Comparison of ENCODE assay signal across 23 mouse cellular contexts in genomic region chr2:31367186-31367585, GRCm38 (mm10). TPM values are rescaled to one million over a fixed set of nuclear protein-coding genes. Genes with fewer than 3 reads are reported as not detected.
DNase-seq lines count a peak whose midpoint lies in the region; ATAC-seq and TF ChIP-seq lines count a peak whose summit lies in the region.
"Had no signal": no experiment of that assay in that cellular context is flagged by ENCODE, and none has a peak within 500 bp of the region (broad histone marks: within the 10 kb centered on the region; RNA-seq: fewer than 3 reads in every experiment).

No protein-coding gene starts in this region.

- H3K9me3 ChIP-seq in embryonic facial prominence, embryonic 14.5 days (ENCODE audit: control insufficient read depth, low read length): no peaks in the 10 kb centered on the region
- peaks cover 3% of the 10 kb centered on the region for H3K9me3 ChIP-seq in embryonic facial prominence, embryonic 10.5 days
- no peaks in the 10 kb centered on the region for H3K9me3 ChIP-seq in lung, postnatal 0 days (ENCODE audit: low read length)
- H3K9me3 ChIP-seq: embryonic facial prominence, embryonic 13.5 days had no signal

- TF ChIP-seq CTCF in lung, postnatal 0 days (IDR thresholded peaks at IDR 0.05): no peak

- H3K4me2 ChIP-seq in embryonic facial prominence, embryonic 14.5 days (ENCODE audit: low read depth, low read length): no peak overlapping the region
- H3K4me2 ChIP-seq in lung, postnatal 0 days (replicated peaks; ENCODE audit: low read depth, low read length): no peak overlapping the region
- H3K4me2 ChIP-seq: embryonic facial prominence, embryonic 13.5 days; heart, embryonic 13.5 days; hindbrain, embryonic 12.5 days had no signal

- WGBS in embryonic facial prominence, embryonic 14.5 days: 54% methylated on average over 7 of the region's 7 CpGs
- 79% methylated on average over 7 of the region's 7 CpGs for WGBS in embryonic facial prominence, embryonic 10.5 days
- 54% methylated on average over 7 of the region's 7 CpGs for WGBS in lung, postnatal 0 days

- TF ChIP-seq EP300 in lung, postnatal 0 days (IDR thresholded peaks at IDR 0.05): no peak

- H3K27me3 ChIP-seq in embryonic facial prominence, embryonic 14.5 days (replicated peaks; ENCODE audit: control insufficient read depth, insufficient read depth, low read length): no peaks in the 10 kb centered on the region
- peaks cover 6% of the 10 kb centered on the region for H3K27me3 ChIP-seq in embryonic facial prominence, embryonic 10.5 days (replicated peaks; ENCODE audit: low read depth, poor library complexity, severe bottlenecking)
- H3K27me3 ChIP-seq in lung, postnatal 0 days (replicated peaks; ENCODE audit: insufficient read depth, low read length): no peaks in the 10 kb centered on the region
- H3K27me3 ChIP-seq: embryonic facial prominence, embryonic 13.5 days; hindbrain, embryonic 12.5 days had no signal

- H3K9ac ChIP-seq in embryonic facial prominence, embryonic 14.5 days (ENCODE audit: low read depth, low read length): no peak overlapping the region
- H3K9ac ChIP-seq in lung, postnatal 0 days (replicated peaks; ENCODE audit: low read depth): no peak overlapping the region
- H3K9ac ChIP-seq: embryonic facial prominence, embryonic 13.5 days; heart, embryonic 13.5 days; hindbrain, embryonic 12.5 days had no signal

- no peak overlapping the region for H3K4me3 ChIP-seq in embryonic facial prominence, embryonic 14.5 days (ENCODE audit: low read depth, low read length)
- no peak overlapping the region for H3K4me3 ChIP-seq in embryonic facial prominence, embryonic 10.5 days
- H3K4me3 ChIP-seq in lung, postnatal 0 days (ENCODE audit: low read depth, low read length): no peak overlapping the region
- H3K4me3 ChIP-seq: embryonic facial prominence, embryonic 13.5 days; heart, embryonic 13.5 days; hindbrain, embryonic 12.5 days had no signal

- H3K36me3 ChIP-seq in embryonic facial prominence, embryonic 14.5 days (ENCODE audit: control insufficient read depth, insufficient read depth, low read length): no peaks in the 10 kb centered on the region
- no peaks in the 10 kb centered on the region for H3K36me3 ChIP-seq in embryonic facial prominence, embryonic 10.5 days (replicated peaks)
- no peaks in the 10 kb centered on the region for H3K36me3 ChIP-seq in lung, postnatal 0 days (ENCODE audit: insufficient read depth, low read length)
- H3K36me3 ChIP-seq: embryonic facial prominence, embryonic 13.5 days; G1E; heart, embryonic 13.5 days; hindbrain, embryonic 12.5 days had no signal

- no peaks in the 10 kb centered on the region for H3K4me1 ChIP-seq in embryonic facial prominence, embryonic 14.5 days (ENCODE audit: control insufficient read depth, insufficient read depth, low read length)
- H3K4me1 ChIP-seq in embryonic facial prominence, embryonic 10.5 days: no peaks in the 10 kb centered on the region
- no peaks in the 10 kb centered on the region for H3K4me1 ChIP-seq in lung, postnatal 0 days (ENCODE audit: insufficient read depth, low read depth, low read length)
- H3K4me1 ChIP-seq: embryonic facial prominence, embryonic 13.5 days; hindbrain, embryonic 12.5 days had no signal

- no peak overlapping the region for H3K27ac ChIP-seq in embryonic facial prominence, embryonic 14.5 days (replicated peaks; ENCODE audit: low read depth, low read length)
- H3K27ac ChIP-seq in embryonic facial prominence, embryonic 10.5 days (replicated peaks): no peak overlapping the region
- no peak overlapping the region for H3K27ac ChIP-seq in lung, postnatal 0 days (ENCODE audit: low read length)
- H3K27ac ChIP-seq: embryonic facial prominence, embryonic 13.5 days; heart, embryonic 13.5 days; hindbrain, embryonic 12.5 days had no signal

- peak; percentile 22 for DNase-seq in embryonic facial prominence, embryonic 14.5 days (ENCODE audit: low spot score)
- no peak for DNase-seq in embryonic facial prominence, embryonic 10.5 days (ENCODE audit: low spot score)
- peak; percentile 34 to 72 for DNase-seq in heart, adult 18-20 months
- DNase-seq in heart, adult 8-10 months (ENCODE audit: low spot score): no peak
- DNase-seq in lung, postnatal 0 days (ENCODE audit: low spot score): peak; percentile 10
- peak; percentile 60 for DNase-seq in lung, postnatal 36 days
- no peak for DNase-seq in layer of hippocampus, postnatal 36 days
- DNase-seq in right cerebral cortex, postnatal 36 days (ENCODE audit: low spot score in 2 of 2): no peak
- DNase-seq: adrenal gland, adult 8-10 months; adrenal gland, postnatal 36 days; B cell, adult 2 months; cerebellum, adult 11 months; cerebellum, adult 8-10 months; cerebellum, postnatal 25 days; heart, postnatal 4 days had no signal

- no peak for ATAC-seq in embryonic facial prominence, embryonic 14.5 days (ENCODE audit: low read depth)
- no peak for ATAC-seq in lung, postnatal 0 days
- ATAC-seq: CD4-positive, CD25-positive, alpha-beta regulatory T cell, adult 4 months; forebrain, embryonic 14.5 days; hindbrain, embryonic 16.5 days; inflammation-experienced regulatory T-cells, adult 6 months had no signal

RNA-seq across cellular contexts. Expression of gene Hmcn2, which starts 53.0 kb away (rescaled TPM):
- 1.0 TPM in 2 replicates for polyA plus RNA-seq in embryonic facial prominence, embryonic 14.5 days (2014; fragmentation: Nextera tagmentation; extraction: Ambion mirVana)
- 0.15 TPM in 1 of 2 replicates, not detected in the other for polyA plus RNA-seq in embryonic facial prominence, embryonic 10.5 days (2016; fragmentation: Nextera tagmentation; extraction: Ambion mirVana)
- 1 to 10 TPM; 6.1 to 7.3 TPM for total RNA-seq in heart, adult 18-20 months (2021)
- 1 to 10 TPM; 4.4 to 9.4 (median 7.9) TPM for total RNA-seq in heart, adult 8-10 months (2022)
- 1.1 and 1.3 TPM in 2 replicates for polyA plus RNA-seq in lung, postnatal 0 days (2015; fragmentation: Nextera tagmentation; extraction: Ambion mirVana)
- total RNA-seq in layer of hippocampus, postnatal 36 days (2021): under 1 TPM; 0.23 to 0.35 TPM
- polyA plus RNA-seq: embryonic facial prominence, embryonic 13.5 days; G1E had no signal

Comparison
In these comparisons a context has a peak if more than half of its experiments do, and no peak if none do; other contexts are left out.
1. DNase-seq: peak in embryonic facial prominence, embryonic 14.5 days (single experiment), heart, adult 18-20 months (2 of 2), lung, postnatal 0 days (single experiment) and lung, postnatal 36 days (single experiment); none in embryonic facial prominence, embryonic 10.5 days (single experiment), heart, adult 8-10 months (single experiment), layer of hippocampus, postnatal 36 days (0 of 2) and right cerebral cortex, postnatal 36 days (0 of 2).